Mouse (Mus musculus) midbrain, embryonic 13.5 days (tissue): ENCODE measurements around the gene Npm3. TPM values are rescaled to one million over a fixed set of nuclear protein-coding genes. Genes with fewer than 3 reads are reported as not detected.

ENCODE experiments used
- ATAC-seq: fragments of 200-750 bp; cut with Nextera tagmentation; 2 replicates; pipeline ENCODE4 v1.8.0; 2017; ENCODE audit warnings: mild to moderate bottlenecking, moderate TSS enrichment, moderate library complexity
- H3K27ac ChIP-seq: fragments of 300-500 bp; sonication (generic); 2 replicates; pipeline ENCODE4 v1.5.1; 2015; ENCODE audit warnings: inconsistent platforms, mild to moderate bottlenecking, moderate library complexity
- H3K27me3 ChIP-seq: fragments of 300-500 bp; sonication (generic); 2 replicates; pipeline ENCODE4 v1.6.1; 2015; ENCODE audit warnings: mild to moderate bottlenecking, inconsistent platforms
- H3K36me3 ChIP-seq: fragments of 300-500 bp; sonication (generic); 2 replicates; pipeline ENCODE4 v1.6.1; 2015; ENCODE audit warnings: mild to moderate bottlenecking, inconsistent platforms
- H3K4me1 ChIP-seq: fragments of 300-500 bp; sonication (generic); replicated peaks from 2 replicates; pipeline ENCODE4 v1.6.1; 2015; ENCODE audit warnings: inconsistent platforms
- H3K4me2 ChIP-seq: fragments of 300-500 bp; sonication (generic); replicated peaks from 2 replicates; pipeline ENCODE4 v1.6.1; 2015; ENCODE audit warnings: moderate library complexity, mild to moderate bottlenecking, inconsistent platforms
- H3K4me3 ChIP-seq: fragments of 300-500 bp; sonication (generic); replicated peaks from 2 replicates; pipeline ENCODE4 v1.5.1; 2015; ENCODE audit warnings: mild to moderate bottlenecking, inconsistent platforms
- H3K9ac ChIP-seq: fragments of 300-500 bp; sonication (generic); replicated peaks from 2 replicates; pipeline ENCODE4 v1.6.1; 2015; ENCODE audit warnings: mild to moderate bottlenecking, inconsistent platforms
- H3K9me3 ChIP-seq: fragments of 300-500 bp; sonication (generic); 2 replicates; pipeline ENCODE4 v1.6.1; 2016; ENCODE audit warnings: mild to moderate bottlenecking, inconsistent platforms
- WGBS: fragments of 180-500 bp; shearing (Covaris S2); methylation state at CpG from one replicate; pipeline ENCODE4 v1.1.7; 2015; 5-methylcytosine and 5-hydroxymethylcytosine counted together
- polyA plus RNA-seq: library from polyadenylated mRNA; unstranded; fragments of >200 nt; fragmentation: Nextera tagmentation; extraction: Ambion mirVana; gene quantifications from 2 replicates; pipeline ENCODE4 v1.2.1, GENCODE M21; 2015

Npm3 gene
- polyA plus RNA-seq, 1 experiment from 2014 or later = 7.8 TPM

- no peaks in the 10 kb centered on the region for H3K36me3 ChIP-seq
- H3K27me3 ChIP-seq = peaks cover 100% of the 10 kb centered on the region
- H3K4me2 ChIP-seq = no peak overlapping the region
- H3K27ac ChIP-seq = no peak overlapping the region
- H3K4me3 ChIP-seq = no peak overlapping the region
- no peaks in the 10 kb centered on the region for H3K9me3 ChIP-seq
- H3K4me1 ChIP-seq = peaks cover 47% of the 10 kb centered on the region
- H3K9ac ChIP-seq = no peak overlapping the region
- ATAC-seq = no peak
- 3% methylated on average over 13 of the region's 13 CpGs for WGBS
These were observed 9.2 kb downstream of the Npm3 start for GRCm38 (mm10) chr19:45740233-45740632.

- no peak for ATAC-seq
- Histone ChIP-seq H3K36me3 (no peaks in the 10 kb centered on the region), H3K9me3 (no peaks in the 10 kb centered on the region), H3K4me3 (no peak overlapping the region), H3K9ac (no peak overlapping the region), H3K27ac (no peak overlapping the region), H3K4me2 (no peak overlapping the region), H3K4me1 (peaks cover 49% of the 10 kb centered on the region), H3K27me3 (peaks cover 100% of the 10 kb centered on the region)
- WGBS = 55% methylated on average over 5 of the region's 5 CpGs
These were observed 10.9 kb downstream of the Npm3 start for GRCm38 (mm10) chr19:45738521-45738920.

- Histone ChIP-seq H3K9me3 (no peaks in the 10 kb centered on the region), H3K9ac (no peak overlapping the region), H3K27ac (no peak overlapping the region), H3K36me3 (no peaks in the 10 kb centered on the region), H3K27me3 (peaks cover 100% of the 10 kb centered on the region), H3K4me3 (no peak overlapping the region), H3K4me1 (peaks cover 45% of the 10 kb centered on the region), H3K4me2 (no peak overlapping the region; the same call in 1 of the 2 replicates)
- WGBS = 53% methylated on average over 10 of the region's 10 CpGs
- no peak for ATAC-seq
These were observed 11.4 kb downstream of the Npm3 start for GRCm38 (mm10) chr19:45737846-45738484.

GRCm38 (mm10) chr19:45737208-45737845 is 12.1 kb downstream of the Npm3 start:
- WGBS = 5% methylated on average over 23 of the region's 23 CpGs
- H3K4me3 ChIP-seq = peak overlapping the region; percentile 28
- no peaks in the 10 kb centered on the region for H3K9me3 ChIP-seq
- no peaks in the 10 kb centered on the region for H3K36me3 ChIP-seq
- H3K4me1 ChIP-seq = peaks cover 39% of the 10 kb centered on the region
- ATAC-seq = peak; percentile 77
- peak overlapping the region; percentile 52 for H3K4me2 ChIP-seq
- no peak overlapping the region for H3K27ac ChIP-seq
- H3K27me3 ChIP-seq = peaks cover 100% of the 10 kb centered on the region
- H3K9ac ChIP-seq = peak overlapping the region; percentile 50

- no peak overlapping the region for H3K27ac ChIP-seq
These were observed 12.6 kb downstream of the Npm3 start for GRCm38 (mm10) chr19:45736855-45737207.

GRCm38 (mm10) chr19:45736241-45736640 is 13.2 kb downstream of the Npm3 start:
- Histone ChIP-seq H3K9me3 (no peaks in the 10 kb centered on the region), H3K9ac (no peak overlapping the region), H3K4me2 (no peak overlapping the region), H3K4me1 (peaks cover 29% of the 10 kb centered on the region), H3K27me3 (peaks cover 100% of the 10 kb centered on the region), H3K27ac (no peak overlapping the region), H3K4me3 (no peak overlapping the region), H3K36me3 (no peaks in the 10 kb centered on the region)
- WGBS = 56% methylated on average over 1 of the region's 1 CpGs
- ATAC-seq = no peak

More at GRCm38 (mm10) chr19:45736855-45737207, 12.6 kb downstream of the Npm3 start:
- Histone ChIP-seq H3K9ac (peak overlapping the region; percentile 50), H3K9me3 (no peaks in the 10 kb centered on the region), H3K4me3 (peak overlapping the region; percentile 28), H3K4me1 (peaks cover 34% of the 10 kb centered on the region), H3K27me3 (peaks cover 100% of the 10 kb centered on the region), H3K36me3 (no peaks in the 10 kb centered on the region), H3K4me2 (peak overlapping the region; percentile 52)
- WGBS = under 1% methylated on average over 28 of the region's 28 CpGs
- ATAC-seq = peak; percentile 69

- H3K27me3 ChIP-seq = peaks cover 100% of the 10 kb centered on the region
- H3K4me1 ChIP-seq = peaks cover 28% of the 10 kb centered on the region
- H3K9ac ChIP-seq = no peak overlapping the region
- ATAC-seq = no peak
- no peak overlapping the region for H3K27ac ChIP-seq
- H3K36me3 ChIP-seq = no peaks in the 10 kb centered on the region
- WGBS = 41% methylated on average over 7 of the region's 7 CpGs
- no peak overlapping the region for H3K4me2 ChIP-seq
- H3K4me3 ChIP-seq = no peak overlapping the region
- H3K9me3 ChIP-seq = no peaks in the 10 kb centered on the region
These were observed 14.6 kb downstream of the Npm3 start for GRCm38 (mm10) chr19:45734762-45735161.

- H3K27ac ChIP-seq = no peak overlapping the region
- no peaks in the 10 kb centered on the region for H3K9me3 ChIP-seq
- ATAC-seq = no peak
- no peaks in the 10 kb centered on the region for H3K36me3 ChIP-seq
- H3K9ac ChIP-seq = no peak overlapping the region
- H3K4me1 ChIP-seq = peaks cover 28% of the 10 kb centered on the region
- no peak overlapping the region for H3K4me2 ChIP-seq
- no peak overlapping the region for H3K4me3 ChIP-seq
- peaks cover 97% of the 10 kb centered on the region for H3K27me3 ChIP-seq
- 65% methylated on average over 5 of the region's 5 CpGs for WGBS
These were observed 15.2 kb downstream of the Npm3 start for GRCm38 (mm10) chr19:45734191-45734590.

- no peak for ATAC-seq
- no peaks in the 10 kb centered on the region for H3K36me3 ChIP-seq
- H3K4me2 ChIP-seq = no peak overlapping the region
- H3K9me3 ChIP-seq = no peaks in the 10 kb centered on the region
- peaks cover 97% of the 10 kb centered on the region for H3K27me3 ChIP-seq
- no peak overlapping the region for H3K4me3 ChIP-seq
- no peak overlapping the region for H3K9ac ChIP-seq
- peaks cover 28% of the 10 kb centered on the region for H3K4me1 ChIP-seq
- no peak overlapping the region for H3K27ac ChIP-seq
- WGBS = 17% methylated on average over 10 of the region's 10 CpGs
These were observed 15.8 kb downstream of the Npm3 start for GRCm38 (mm10) chr19:45733564-45733963.

- peaks cover 12% of the 10 kb centered on the region for H3K4me1 ChIP-seq
- no peak for ATAC-seq
- H3K9ac ChIP-seq = no peak overlapping the region
- peaks cover 94% of the 10 kb centered on the region for H3K27me3 ChIP-seq
- H3K4me3 ChIP-seq = no peak overlapping the region
- 90% methylated on average over 7 of the region's 7 CpGs for WGBS
- no peaks in the 10 kb centered on the region for H3K9me3 ChIP-seq
- H3K4me2 ChIP-seq = no peak overlapping the region
- no peak overlapping the region for H3K27ac ChIP-seq
- no peaks in the 10 kb centered on the region for H3K36me3 ChIP-seq
These were observed 17.7 kb downstream of the Npm3 start for GRCm38 (mm10) chr19:45731658-45732057.

- Histone ChIP-seq H3K9ac (no peak overlapping the region), H3K27me3 (peaks cover 94% of the 10 kb centered on the region), H3K4me2 (no peak overlapping the region), H3K27ac (no peak overlapping the region), H3K4me3 (no peak overlapping the region), H3K4me1 (peaks cover 4% of the 10 kb centered on the region), H3K9me3 (no peaks in the 10 kb centered on the region), H3K36me3 (no peaks in the 10 kb centered on the region)
- ATAC-seq = no peak
- 73% methylated on average over 8 of the region's 8 CpGs for WGBS
These were observed 19.3 kb downstream of the Npm3 start for GRCm38 (mm10) chr19:45730042-45730441.

- H3K27ac ChIP-seq = no peak overlapping the region
- H3K27me3 ChIP-seq = peaks cover 92% of the 10 kb centered on the region
- H3K4me3 ChIP-seq = no peak overlapping the region
- no peak for ATAC-seq
- no peak overlapping the region for H3K9ac ChIP-seq
- 82% methylated on average over 10 of the region's 10 CpGs for WGBS
- no peak overlapping the region for H3K4me2 ChIP-seq
- no peaks in the 10 kb centered on the region for H3K36me3 ChIP-seq
- H3K9me3 ChIP-seq = no peaks in the 10 kb centered on the region
- H3K4me1 ChIP-seq = no peaks in the 10 kb centered on the region
These were observed 22.2 kb downstream of the Npm3 start for GRCm38 (mm10) chr19:45727231-45727630.
